Mouse (Mus musculus): ENCODE measurements at regions not wholly inside any gene's neighbourhood (a gene's known extent, or its start where the extent isn't known, plus 50 kb on each side); places are given as distances from the start of the nearest gene placed in this dataset.

GRCm38 (mm10) chr9:52802969-52803368 lies 123.4 kb upstream of the AI593442 start:
- Histone ChIP-seq H3K4me2 (no peak overlapping the region), H3K36me3 (ENCODE audit: insufficient read depth) (no peaks in the 10 kb centered on the region), H3K4me1 (ENCODE audit: insufficient read depth) (no peaks in the 10 kb centered on the region), H3K4me3 (ENCODE audit: low read depth, low read length) (no peak overlapping the region), H3K9me3 (ENCODE audit: low read depth, low read length) (no peaks in the 10 kb centered on the region), H3K27ac (ENCODE audit: low read depth) (no peak overlapping the region), H3K27me3 (ENCODE audit: insufficient read depth, low read length) (no peaks in the 10 kb centered on the region), H3K9ac (no peak overlapping the region)
- ATAC-seq (ENCODE audit: insufficient read depth) (no peak), DNase-seq (no peak)
- 91% methylated on average over 13 of the region's 13 CpGs for WGBS
- no peak for TF ChIP-seq CTCF (IDR thresholded peaks at IDR 0.05; ENCODE audit: low read depth)

- Histone ChIP-seq H3K4me2 (no peak overlapping the region), H3K4me1 (ENCODE audit: insufficient read depth) (no peaks in the 10 kb centered on the region), H3K27ac (ENCODE audit: low read depth) (no peak overlapping the region), H3K36me3 (ENCODE audit: insufficient read depth) (no peaks in the 10 kb centered on the region), H3K9ac (no peak overlapping the region), H3K4me3 (ENCODE audit: low read depth, low read length) (no peak overlapping the region), H3K9me3 (ENCODE audit: low read depth, low read length) (no peaks in the 10 kb centered on the region), H3K27me3 (ENCODE audit: insufficient read depth, low read length) (no peaks in the 10 kb centered on the region)
- ATAC-seq (ENCODE audit: insufficient read depth) (no peak), DNase-seq (no peak)
- no peak for TF ChIP-seq CTCF (IDR thresholded peaks at IDR 0.05; ENCODE audit: low read depth)
- WGBS: 83% methylated on average over 5 of the region's 5 CpGs
Observed at GRCm38 (mm10) chr9:52801801-52802200, 122.2 kb upstream of the AI593442 start.

GRCm38 (mm10) chr9:52800476-52800875 lies 120.9 kb upstream of the AI593442 start:
- TF ChIP-seq CTCF (IDR thresholded peaks at IDR 0.05; ENCODE audit: low read depth): no peak
- H3K4me2 ChIP-seq: no peak overlapping the region
- no peak overlapping the region for H3K4me3 ChIP-seq (ENCODE audit: low read depth, low read length)
- 61% methylated on average over 3 of the region's 3 CpGs for WGBS
- peak; percentile 6 for DNase-seq
- no peaks in the 10 kb centered on the region for H3K9me3 ChIP-seq (ENCODE audit: low read depth, low read length)
- H3K9ac ChIP-seq: no peak overlapping the region
- ATAC-seq (ENCODE audit: insufficient read depth): no peak
- no peaks in the 10 kb centered on the region for H3K36me3 ChIP-seq (ENCODE audit: insufficient read depth)
- no peaks in the 10 kb centered on the region for H3K4me1 ChIP-seq (ENCODE audit: insufficient read depth)
- no peak overlapping the region for H3K27ac ChIP-seq (ENCODE audit: low read depth)
- no peaks in the 10 kb centered on the region for H3K27me3 ChIP-seq (ENCODE audit: insufficient read depth, low read length)

GRCm38 (mm10) chr9:52792596-52792995 lies 113.0 kb upstream of the AI593442 start:
- ATAC-seq (ENCODE audit: insufficient read depth): no peak
- Histone ChIP-seq H3K4me3 (ENCODE audit: low read depth, low read length) (no peak overlapping the region), H3K36me3 (ENCODE audit: insufficient read depth) (no peaks in the 10 kb centered on the region), H3K9ac (no peak overlapping the region), H3K9me3 (ENCODE audit: low read depth, low read length) (no peaks in the 10 kb centered on the region), H3K4me1 (ENCODE audit: insufficient read depth) (no peaks in the 10 kb centered on the region), H3K27ac (ENCODE audit: low read depth) (no peak overlapping the region), H3K4me2 (no peak overlapping the region), H3K27me3 (ENCODE audit: insufficient read depth, low read length) (no peaks in the 10 kb centered on the region)
- no peak for TF ChIP-seq CTCF (IDR thresholded peaks at IDR 0.05; ENCODE audit: low read depth)
- 52% methylated on average over 1 of the region's 1 CpGs for WGBS
- no peak for DNase-seq

GRCm38 (mm10) chr9:52782520-52782919 lies 102.9 kb upstream of the AI593442 start:
- DNase-seq (no peak), ATAC-seq (ENCODE audit: insufficient read depth) (no peak)
- no peak for TF ChIP-seq CTCF (IDR thresholded peaks at IDR 0.05; ENCODE audit: low read depth)
- no peak overlapping the region for H3K4me3 ChIP-seq (ENCODE audit: low read depth, low read length)
- H3K27ac ChIP-seq (ENCODE audit: low read depth): no peak overlapping the region
- WGBS: 86% methylated on average over 3 of the region's 3 CpGs
- H3K36me3 ChIP-seq (ENCODE audit: insufficient read depth): no peaks in the 10 kb centered on the region
- H3K4me2 ChIP-seq: no peak overlapping the region
- H3K9ac ChIP-seq: no peak overlapping the region
- no peaks in the 10 kb centered on the region for H3K9me3 ChIP-seq (ENCODE audit: low read depth, low read length)
- H3K27me3 ChIP-seq (ENCODE audit: insufficient read depth, low read length): no peaks in the 10 kb centered on the region
- no peaks in the 10 kb centered on the region for H3K4me1 ChIP-seq (ENCODE audit: insufficient read depth)

GRCm38 (mm10) chr9:52776542-52776941 lies 97.0 kb upstream of the AI593442 start:
- ATAC-seq (ENCODE audit: insufficient read depth) (no peak), DNase-seq (peak; percentile 12)
- WGBS: 33% methylated on average over 6 of the region's 6 CpGs
- no peak overlapping the region for H3K27ac ChIP-seq (ENCODE audit: low read depth)
- H3K9me3 ChIP-seq (ENCODE audit: low read depth, low read length): no peaks in the 10 kb centered on the region
- H3K4me2 ChIP-seq: no peak overlapping the region
- H3K4me1 ChIP-seq (ENCODE audit: insufficient read depth): no peaks in the 10 kb centered on the region
- H3K36me3 ChIP-seq (ENCODE audit: insufficient read depth): no peaks in the 10 kb centered on the region
- TF ChIP-seq CTCF (IDR thresholded peaks at IDR 0.05; ENCODE audit: low read depth): no peak
- H3K4me3 ChIP-seq (ENCODE audit: low read depth, low read length): no peak overlapping the region
- no peak overlapping the region for H3K9ac ChIP-seq
- H3K27me3 ChIP-seq (ENCODE audit: insufficient read depth, low read length): no peaks in the 10 kb centered on the region

- ATAC-seq (ENCODE audit: insufficient read depth): no peak
- DNase-seq: no peak
- no peaks in the 10 kb centered on the region for H3K27me3 ChIP-seq (ENCODE audit: insufficient read depth, low read length)
- WGBS: 94% methylated on average over 1 of the region's 1 CpGs
- H3K4me1 ChIP-seq (ENCODE audit: insufficient read depth): no peaks in the 10 kb centered on the region
- no peak overlapping the region for H3K27ac ChIP-seq (ENCODE audit: low read depth)
- no peak overlapping the region for H3K9ac ChIP-seq
- no peaks in the 10 kb centered on the region for H3K36me3 ChIP-seq (ENCODE audit: insufficient read depth)
- H3K4me3 ChIP-seq (ENCODE audit: low read depth, low read length): no peak overlapping the region
- no peak for TF ChIP-seq CTCF (IDR thresholded peaks at IDR 0.05; ENCODE audit: low read depth)
- no peak overlapping the region for H3K4me2 ChIP-seq
- no peaks in the 10 kb centered on the region for H3K9me3 ChIP-seq (ENCODE audit: low read depth, low read length)
Observed at GRCm38 (mm10) chr9:52775232-52775631, 95.7 kb upstream of the AI593442 start.

- Histone ChIP-seq H3K4me2 (no peak overlapping the region), H3K4me3 (ENCODE audit: low read depth, low read length) (no peak overlapping the region), H3K9ac (no peak overlapping the region), H3K4me1 (ENCODE audit: insufficient read depth) (no peaks in the 10 kb centered on the region), H3K27me3 (ENCODE audit: insufficient read depth, low read length) (no peaks in the 10 kb centered on the region), H3K36me3 (ENCODE audit: insufficient read depth) (no peaks in the 10 kb centered on the region), H3K9me3 (ENCODE audit: low read depth, low read length) (no peaks in the 10 kb centered on the region), H3K27ac (ENCODE audit: low read depth) (no peak overlapping the region)
- DNase-seq (peak; percentile 15), ATAC-seq (ENCODE audit: insufficient read depth) (no peak)
- no peak for TF ChIP-seq CTCF (IDR thresholded peaks at IDR 0.05; ENCODE audit: low read depth)
- WGBS: 50% methylated on average over 5 of the region's 5 CpGs
Observed at GRCm38 (mm10) chr9:52768056-52768455, 88.5 kb upstream of the AI593442 start.
